Mouse (Mus musculus): ENCODE results near the gene 1110008L16Rik.
"Not testable (repeated sequence)": the region's sequence is repeated elsewhere in the genome, so short reads cannot be mapped to it uniquely, and the experiment has no call there.

1110008L16Rik gene

GRCm38 (mm10) chr12:55299336-55299735 is at the start of gene 1110008L16Rik:
Gene 1110008L16Rik (plus strand): TSS chr12:55299577.
- no peak for DNase-seq (ENCODE audit: extremely low spot score, low spot score)

GRCm38 (mm10) chr12:55261950-55262349 is 37.4 kb upstream of the 1110008L16Rik start:
- not testable (repeated sequence) for DNase-seq (ENCODE audit: extremely low spot score, low spot score)

- not testable (repeated sequence) for DNase-seq (ENCODE audit: extremely low spot score, low spot score)
These were observed 36.0 kb upstream of the 1110008L16Rik start for GRCm38 (mm10) chr12:55263385-55263784.

- DNase-seq (ENCODE audit: extremely low spot score, low spot score), result no peak
These were observed 27.1 kb upstream of the 1110008L16Rik start for GRCm38 (mm10) chr12:55272243-55272642.

GRCm38 (mm10) chr12:55277583-55277982 is 21.8 kb upstream of the 1110008L16Rik start:
- not testable (repeated sequence) for DNase-seq (ENCODE audit: extremely low spot score, low spot score)

GRCm38 (mm10) chr12:55298112-55298511 is 1.3 kb upstream of the 1110008L16Rik start:
- DNase-seq (ENCODE audit: extremely low spot score, low spot score), result no peak

- no peak for DNase-seq (ENCODE audit: extremely low spot score, low spot score)
These were observed 1.5 kb downstream of the 1110008L16Rik start for GRCm38 (mm10) chr12:55300820-55301351.

GRCm38 (mm10) chr12:55301472-55302300 is 2.3 kb downstream of the 1110008L16Rik start:
- DNase-seq (ENCODE audit: extremely low spot score, low spot score), result peak; percentile 28

- DNase-seq (ENCODE audit: extremely low spot score, low spot score), result peak; percentile 91
These were observed 3.4 kb downstream of the 1110008L16Rik start, which contains the start of gene Ppp2r3c for GRCm38 (mm10) chr12:55302485-55303441. Gene Ppp2r3c (minus strand): TSS chr12:55302998.

- no peak for DNase-seq (ENCODE audit: extremely low spot score, low spot score)
These were observed 7.0 kb downstream of the 1110008L16Rik start for GRCm38 (mm10) chr12:55306371-55306770.

- DNase-seq (ENCODE audit: extremely low spot score, low spot score), result no peak
These were observed 8.2 kb downstream of the 1110008L16Rik start for GRCm38 (mm10) chr12:55307566-55307965.

GRCm38 (mm10) chr12:55308731-55309130 is 9.4 kb downstream of the 1110008L16Rik start:
- DNase-seq (ENCODE audit: extremely low spot score, low spot score), result no peak

GRCm38 (mm10) chr12:55309501-55309900 is 10.1 kb downstream of the 1110008L16Rik start:
- no peak for DNase-seq (ENCODE audit: extremely low spot score, low spot score)

- no peak for DNase-seq (ENCODE audit: extremely low spot score, low spot score)
These were observed 12.5 kb downstream of the 1110008L16Rik start for GRCm38 (mm10) chr12:55311841-55312240.

GRCm38 (mm10) chr12:55313901-55314300 is 14.5 kb downstream of the 1110008L16Rik start:
- no peak for DNase-seq (ENCODE audit: extremely low spot score, low spot score)

- DNase-seq (ENCODE audit: extremely low spot score, low spot score), result peak; percentile 44
These were observed 15.8 kb downstream of the 1110008L16Rik start for GRCm38 (mm10) chr12:55315192-55315591.

- no peak for DNase-seq (ENCODE audit: extremely low spot score, low spot score)
These were observed 22.4 kb downstream of the 1110008L16Rik start for GRCm38 (mm10) chr12:55321642-55322291.

GRCm38 (mm10) chr12:55325702-55326101 is 26.3 kb downstream of the 1110008L16Rik start:
- DNase-seq (ENCODE audit: extremely low spot score, low spot score), result no peak

GRCm38 (mm10) chr12:55328784-55329183 is 29.4 kb downstream of the 1110008L16Rik start:
- DNase-seq (ENCODE audit: extremely low spot score, low spot score), result no peak

GRCm38 (mm10) chr12:55329351-55329750 is 30.0 kb downstream of the 1110008L16Rik start:
- no peak for DNase-seq (ENCODE audit: extremely low spot score, low spot score)

GRCm38 (mm10) chr12:55333662-55334061 is 34.3 kb downstream of the 1110008L16Rik start:
- no peak for DNase-seq (ENCODE audit: extremely low spot score, low spot score)
